Mouse (Mus musculus) hindbrain, embryonic 16.5 days (tissue): ENCODE data around the gene Mtcl1. TPM values are rescaled to one million over a fixed set of nuclear protein-coding genes. Genes with fewer than 3 reads are reported as not detected.

Source experiments
- ATAC-seq: fragments of 200-750 bp; cut with Nextera tagmentation; 2 replicates; pipeline ENCODE4 v1.8.0; 2017; ENCODE audit warnings: moderate TSS enrichment, moderate library complexity
- H3K27ac ChIP-seq: fragments of 300-500 bp; sonication (generic); 2 replicates; pipeline ENCODE4 v1.5.1; 2014; ENCODE audit warnings: low read depth, mild to moderate bottlenecking, control low read depth, low read length, moderate library complexity
- H3K27me3 ChIP-seq: fragments of 300-500 bp; sonication (generic); replicated peaks from 2 replicates; pipeline ENCODE4 v1.6.1; 2014; ENCODE audit warnings: low read length; ENCODE audit not compliant: control insufficient read depth, insufficient read depth
- H3K36me3 ChIP-seq: fragments of 300-500 bp; sonication (generic); 2 replicates; pipeline ENCODE4 v1.6.1; 2014; ENCODE audit warnings: mild to moderate bottlenecking, low read length, moderate library complexity, mixed read lengths; ENCODE audit not compliant: control insufficient read depth, insufficient read depth
- H3K4me1 ChIP-seq: fragments of 300-500 bp; sonication (generic); 2 replicates; pipeline ENCODE4 v1.6.1; 2014; ENCODE audit warnings: low read depth, low read length; ENCODE audit not compliant: control insufficient read depth, insufficient read depth
- H3K4me2 ChIP-seq: fragments of 300-500 bp; sonication (generic); 2 replicates; pipeline ENCODE4 v1.6.1; 2014; ENCODE audit warnings: mild to moderate bottlenecking, low read length, control low read depth, moderate library complexity
- H3K4me3 ChIP-seq: fragments of 300-500 bp; sonication (generic); 2 replicates; pipeline ENCODE4 v1.5.1; 2014; ENCODE audit warnings: mild to moderate bottlenecking, low read length, control low read depth, moderate library complexity
- H3K9ac ChIP-seq: fragments of 300-500 bp; sonication (generic); 2 replicates; pipeline ENCODE4 v1.6.1; 2014; ENCODE audit warnings: low read depth, mild to moderate bottlenecking, control low read depth, low read length, moderate library complexity
- H3K9me3 ChIP-seq: fragments of 300-500 bp; sonication (generic); 2 replicates; pipeline ENCODE4 v1.6.1; 2014; ENCODE audit warnings: mild to moderate bottlenecking, low read length, moderate library complexity; ENCODE audit not compliant: control insufficient read depth
- WGBS: fragments of 180-500 bp; shearing (Covaris S2); extraction: QIAGEN DNeasy Blood & Tissue Kit; methylation state at CpG from one replicate; pipeline ENCODE4 v1.1.7; 2014; 5-methylcytosine and 5-hydroxymethylcytosine counted together
- polyA plus RNA-seq: library from polyadenylated mRNA; unstranded; fragments of >200 nt; fragmentation: Nextera tagmentation; extraction: Ambion mirVana; gene quantifications from 2 replicates; pipeline ENCODE4 v1.2.1, GENCODE M21; 2015

Gene Mtcl1
- polyA plus RNA-seq, 1 experiment from 2014 or later, result 28.0 TPM

GRCm38 (mm10) chr17:66363852-66364524 is 85.6 kb downstream of the Mtcl1 start:
- Histone ChIP-seq H3K27ac (no peak overlapping the region), H3K4me1 (no peaks in the 10 kb centered on the region), H3K4me3 (no peak overlapping the region), H3K9me3 (no peaks in the 10 kb centered on the region), H3K36me3 (no peaks in the 10 kb centered on the region), H3K4me2 (no peak overlapping the region), H3K27me3 (no peaks in the 10 kb centered on the region), H3K9ac (no peak overlapping the region)
- ATAC-seq, result no peak
- 93% methylated on average over 33 of the region's 36 CpGs for WGBS

GRCm38 (mm10) chr17:66362287-66363016 is 87.1 kb downstream of the Mtcl1 start:
- Histone ChIP-seq H3K9me3 (no peaks in the 10 kb centered on the region), H3K4me1 (no peaks in the 10 kb centered on the region), H3K27me3 (no peaks in the 10 kb centered on the region), H3K27ac (no peak overlapping the region), H3K9ac (no peak overlapping the region), H3K36me3 (no peaks in the 10 kb centered on the region), H3K4me2 (no peak overlapping the region), H3K4me3 (no peak overlapping the region)
- WGBS, result 73% methylated on average over 14 of the region's 15 CpGs
- no peak for ATAC-seq

- Histone ChIP-seq H3K27me3 (no peaks in the 10 kb centered on the region), H3K4me3 (no peak overlapping the region), H3K9me3 (no peaks in the 10 kb centered on the region), H3K27ac (no peak overlapping the region), H3K9ac (no peak overlapping the region), H3K4me2 (no peak overlapping the region), H3K36me3 (peaks cover 12% of the 10 kb centered on the region; the same call in 1 of the 2 replicates), H3K4me1 (no peaks in the 10 kb centered on the region)
- 82% methylated on average over 27 of the region's 27 CpGs for WGBS
- peak; percentile 60 for ATAC-seq
Observed at GRCm38 (mm10) chr17:66358026-66358978, 91.2 kb downstream of the Mtcl1 start.

DNA sequence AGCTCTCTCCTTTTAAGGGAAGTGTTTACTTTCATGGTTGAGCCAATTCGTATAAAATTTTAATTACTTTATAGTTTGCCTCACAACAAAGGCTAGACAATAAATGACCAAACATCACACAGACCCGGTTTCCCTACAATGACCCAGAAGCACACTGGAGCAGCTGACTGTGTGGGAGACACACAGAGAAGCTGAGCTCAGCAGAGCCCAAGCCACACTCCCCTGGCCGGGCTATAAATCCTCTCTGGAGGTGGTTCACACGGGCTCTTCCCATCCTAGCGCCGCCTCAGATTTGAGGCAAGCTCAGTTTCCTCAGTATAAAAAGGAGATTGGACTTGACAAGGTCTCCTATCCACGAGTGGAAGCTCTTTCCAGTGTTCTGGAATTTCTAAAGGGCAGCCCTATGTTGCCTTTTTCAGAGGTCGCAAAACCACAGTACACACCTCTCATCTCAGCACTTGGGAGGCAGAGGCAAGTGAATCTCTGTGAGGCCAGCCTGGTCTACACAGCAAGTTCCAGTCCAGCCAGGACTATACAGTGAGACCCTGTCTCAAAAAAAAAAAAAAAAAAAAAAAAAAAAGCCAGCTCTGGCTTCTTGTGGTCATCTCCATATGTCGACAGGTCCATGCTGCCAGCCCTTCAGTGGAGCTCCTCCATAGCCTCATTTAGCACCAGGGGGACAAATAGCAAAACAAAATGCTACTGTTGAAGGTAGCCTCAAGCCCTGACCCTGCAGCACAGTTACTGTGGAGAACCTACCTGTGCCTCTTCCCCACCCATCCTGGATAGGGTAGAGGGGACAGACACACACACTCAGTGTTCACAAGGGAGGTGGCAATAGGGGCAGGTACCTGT is 92.2 kb downstream of the Mtcl1 start:
- Histone ChIP-seq H3K27me3 (no peaks in the 10 kb centered on the region), H3K4me3 (no peak overlapping the region), H3K4me2 (no peak overlapping the region), H3K4me1 (no peaks in the 10 kb centered on the region), H3K9ac (no peak overlapping the region), H3K36me3 (peaks cover 12% of the 10 kb centered on the region; the same call in 1 of the 2 replicates), H3K9me3 (no peaks in the 10 kb centered on the region), H3K27ac (no peak overlapping the region)
- no peak for ATAC-seq
- WGBS, result 87% methylated on average over 9 of the region's 9 CpGs

- WGBS, result 93% methylated on average over 13 of the region's 14 CpGs
- Histone ChIP-seq H3K9me3 (no peaks in the 10 kb centered on the region), H3K27ac (peak overlapping the region; percentile 29; the same call in 1 of the 2 replicates), H3K4me2 (no peak overlapping the region), H3K27me3 (no peaks in the 10 kb centered on the region), H3K4me3 (no peak overlapping the region), H3K9ac (no peak overlapping the region), H3K4me1 (no peaks in the 10 kb centered on the region), H3K36me3 (peaks cover 14% of the 10 kb centered on the region)
- ATAC-seq, result no peak
Observed at GRCm38 (mm10) chr17:66353907-66354306, 95.6 kb downstream of the Mtcl1 start.

DNA sequence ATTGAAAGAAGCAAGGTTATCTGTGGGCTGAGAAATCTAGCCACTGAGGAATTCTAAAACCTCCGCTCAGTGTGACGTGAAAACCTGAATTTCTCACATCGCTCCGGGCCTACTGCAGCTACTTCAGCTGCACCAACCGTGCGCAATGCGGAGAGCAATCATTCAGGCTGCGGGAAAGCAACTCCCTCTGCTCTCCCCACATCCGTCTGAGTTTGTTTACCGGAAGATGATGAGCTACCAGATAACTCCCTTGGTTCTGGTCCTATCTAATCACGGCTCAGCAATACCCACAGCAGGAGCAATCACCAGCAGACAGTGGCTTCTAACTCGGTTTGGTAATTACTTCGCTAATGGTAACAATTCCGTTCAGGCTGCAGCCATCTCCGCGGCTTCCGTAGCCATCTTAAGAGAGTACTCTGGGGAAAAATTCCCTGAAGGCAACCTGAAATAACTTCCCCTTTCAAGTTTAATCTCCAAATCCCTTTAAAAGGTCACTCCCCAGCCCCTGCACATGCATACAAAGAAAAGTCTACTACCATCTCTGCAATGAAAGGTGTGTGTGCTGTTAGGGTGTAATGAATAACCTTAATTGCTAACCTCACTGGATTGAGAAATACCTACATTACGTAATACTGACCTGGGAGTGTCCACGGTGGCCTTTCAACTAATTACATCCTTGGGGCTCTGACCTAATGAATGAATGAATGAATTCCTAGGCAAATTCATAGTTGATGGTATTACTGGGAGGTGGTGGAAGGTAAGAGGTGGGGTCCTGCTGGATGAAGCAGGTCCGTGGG is 96.5 kb downstream of the Mtcl1 start:
- peak; percentile 74 for ATAC-seq
- H3K4me1 ChIP-seq, result no peaks in the 10 kb centered on the region
- H3K27me3 ChIP-seq, result no peaks in the 10 kb centered on the region
- H3K4me2 ChIP-seq, result no peak overlapping the region
- no peak overlapping the region for H3K9ac ChIP-seq
- 56% methylated on average over 20 of the region's 20 CpGs for WGBS
- 0 out of 2 replicates have a peak overlapping the region, but pooled peaks have one; percentile 35 for H3K27ac ChIP-seq
- H3K4me3 ChIP-seq, result no peak overlapping the region
- peaks cover 14% of the 10 kb centered on the region for H3K36me3 ChIP-seq
- no peaks in the 10 kb centered on the region for H3K9me3 ChIP-seq

- Histone ChIP-seq H3K4me1 (no peaks in the 10 kb centered on the region), H3K4me3 (no peak overlapping the region), H3K9ac (no peak overlapping the region), H3K36me3 (peaks cover 12% of the 10 kb centered on the region), H3K27me3 (no peaks in the 10 kb centered on the region), H3K4me2 (no peak overlapping the region), H3K9me3 (no peaks in the 10 kb centered on the region), H3K27ac (no peak overlapping the region)
- 79% methylated on average over 6 of the region's 6 CpGs for WGBS
- no peak for ATAC-seq
Observed at GRCm38 (mm10) chr17:66352219-66352618, 97.3 kb downstream of the Mtcl1 start.

DNA sequence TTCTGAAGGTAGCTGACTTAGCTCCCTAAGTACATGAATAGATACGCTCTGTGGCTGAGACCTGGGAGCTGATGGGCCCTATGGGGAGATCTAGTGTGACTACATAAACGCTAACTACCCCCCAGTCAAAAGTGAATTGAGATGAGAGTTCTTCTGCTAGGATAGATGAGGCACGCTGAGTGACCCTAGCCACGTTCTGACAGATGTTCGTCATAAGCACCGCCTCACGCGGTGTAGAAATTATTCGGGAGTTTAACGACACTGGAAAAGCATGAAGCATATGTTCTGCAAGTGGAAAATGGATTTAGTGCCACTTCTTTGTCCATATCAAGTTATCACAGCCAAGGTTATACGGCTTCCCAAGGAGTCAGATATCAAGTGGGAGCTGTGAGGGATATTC is 98.9 kb downstream of the Mtcl1 start:
- Histone ChIP-seq H3K27ac (no peak overlapping the region), H3K27me3 (no peaks in the 10 kb centered on the region), H3K4me2 (no peak overlapping the region), H3K9ac (no peak overlapping the region), H3K36me3 (peaks cover 5% of the 10 kb centered on the region), H3K4me3 (no peak overlapping the region), H3K4me1 (no peaks in the 10 kb centered on the region), H3K9me3 (no peaks in the 10 kb centered on the region)
- no peak for ATAC-seq
- WGBS, result 76% methylated on average over 11 of the region's 11 CpGs
